Mouse (Mus musculus): ENCODE results near the gene Setdb1. TPM values are rescaled to one million over a fixed set of nuclear protein-coding genes. Genes with fewer than 3 reads are reported as not detected.

Setdb1 gene
- polyA plus RNA-seq, 1 experiment from 2014 or later: 39.3 TPM

DNA sequence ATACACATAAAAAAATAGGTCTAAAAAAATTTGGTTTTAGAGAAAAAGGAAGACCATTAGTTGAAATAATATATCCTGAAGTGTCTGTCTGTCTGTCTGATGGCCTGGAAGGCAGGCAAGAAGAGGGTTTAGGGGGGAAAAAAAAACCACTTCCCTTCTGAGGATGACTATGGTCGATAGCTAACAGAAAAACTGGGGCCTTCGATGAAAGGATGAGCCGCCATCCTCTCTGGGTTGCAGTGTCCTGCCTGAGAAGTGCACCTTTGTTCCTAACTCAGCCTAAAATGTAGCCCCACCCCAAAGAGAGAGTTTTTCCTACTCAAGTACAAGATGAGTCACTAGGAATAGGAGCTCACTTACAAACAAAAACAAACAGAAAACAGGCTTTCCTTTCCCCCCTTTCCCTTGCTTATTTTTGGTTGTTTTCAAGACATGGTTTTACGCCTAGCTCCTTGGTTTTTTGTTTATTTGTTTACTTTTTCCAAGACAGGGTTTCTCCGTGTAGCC, 80.5 kb downstream of the Setdb1 start:
- H3K36me3 ChIP-seq (ENCODE audit: control insufficient read depth, insufficient read depth, low read length): 0 out of 2 replicates have a peak, but pooled peaks cover 4% of the 10 kb centered on the region
- DNase-seq (ENCODE audit: low spot score): no peak

GRCm38 (mm10) chr3:95275161-95275560, 81.8 kb downstream of the Setdb1 start:
- no peak overlapping the region for H3K4me2 ChIP-seq (ENCODE audit: low read depth, low read length)
- WGBS: 67% methylated on average over 6 of the region's 6 CpGs

More for the DNA sequence above, 80.5 kb downstream of the Setdb1 start:
- H3K4me3 ChIP-seq (ENCODE audit: low read depth, low read length): no peak overlapping the region
- WGBS: 76% methylated on average over 5 of the region's 5 CpGs
- no peak for ATAC-seq (ENCODE audit: low read depth)
- no peak overlapping the region for H3K4me2 ChIP-seq (ENCODE audit: low read depth, low read length)
- no peak overlapping the region for H3K9ac ChIP-seq (ENCODE audit: low read depth, low read length)
- H3K27ac ChIP-seq (replicated peaks; ENCODE audit: low read depth, low read length): no peak overlapping the region
- H3K9me3 ChIP-seq (ENCODE audit: control insufficient read depth, low read length): no peaks in the 10 kb centered on the region
- no peaks in the 10 kb centered on the region for H3K27me3 ChIP-seq (replicated peaks; ENCODE audit: control insufficient read depth, insufficient read depth, low read length)
- no peaks in the 10 kb centered on the region for H3K4me1 ChIP-seq (ENCODE audit: control insufficient read depth, insufficient read depth, low read length)

GRCm38 (mm10) chr3:95274453-95274852, 82.5 kb downstream of the Setdb1 start:
- Histone ChIP-seq H3K4me3 (ENCODE audit: low read depth, low read length) (no peak overlapping the region), H3K27ac (replicated peaks; ENCODE audit: low read depth, low read length) (no peak overlapping the region), H3K4me2 (ENCODE audit: low read depth, low read length) (no peak overlapping the region), H3K27me3 (replicated peaks; ENCODE audit: control insufficient read depth, insufficient read depth, low read length) (no peaks in the 10 kb centered on the region), H3K36me3 (ENCODE audit: control insufficient read depth, insufficient read depth, low read length) (0 out of 2 replicates have a peak, but pooled peaks cover 4% of the 10 kb centered on the region), H3K9me3 (ENCODE audit: control insufficient read depth, low read length) (no peaks in the 10 kb centered on the region), H3K9ac (ENCODE audit: low read depth, low read length) (no peak overlapping the region), H3K4me1 (ENCODE audit: control insufficient read depth, insufficient read depth, low read length) (no peaks in the 10 kb centered on the region)
- ATAC-seq (ENCODE audit: low read depth) (no peak), DNase-seq (ENCODE audit: low spot score) (no peak)
- WGBS: 98% methylated on average over 4 of the region's 4 CpGs

More at GRCm38 (mm10) chr3:95275161-95275560, 81.8 kb downstream of the Setdb1 start:
- Histone ChIP-seq H3K4me3 (ENCODE audit: low read depth, low read length) (no peak overlapping the region), H3K9ac (ENCODE audit: low read depth, low read length) (no peak overlapping the region), H3K4me1 (ENCODE audit: control insufficient read depth, insufficient read depth, low read length) (no peaks in the 10 kb centered on the region), H3K9me3 (ENCODE audit: control insufficient read depth, low read length) (no peaks in the 10 kb centered on the region), H3K27me3 (replicated peaks; ENCODE audit: control insufficient read depth, insufficient read depth, low read length) (no peaks in the 10 kb centered on the region), H3K27ac (replicated peaks; ENCODE audit: low read depth, low read length) (no peak overlapping the region), H3K36me3 (ENCODE audit: control insufficient read depth, insufficient read depth, low read length) (0 out of 2 replicates have a peak, but pooled peaks cover 4% of the 10 kb centered on the region)
- no peak for ATAC-seq (ENCODE audit: low read depth)
- DNase-seq (ENCODE audit: low spot score): no peak

Other genes starting within 250 kb of the Setdb1 start
- gene Vps72, start 246.2 kb downstream of the Setdb1 start, polyA plus RNA-seq (2014; fragmentation: Nextera tagmentation; extraction: Ambion mirVana): 107 and 118 TPM in 2 replicates
- 6.4 and 9.7 TPM in 2 replicates for gene Tmod4, start 232.7 kb downstream of the Setdb1 start, polyA plus RNA-seq (2014; fragmentation: Nextera tagmentation; extraction: Ambion mirVana)
- gene Scnm1, start 223.2 kb downstream of the Setdb1 start, polyA plus RNA-seq (2014; fragmentation: Nextera tagmentation; extraction: Ambion mirVana): 58.3 and 62.2 TPM in 2 replicates
- 12.0 and 13.2 TPM in 2 replicates for gene Lysmd1, start 223.1 kb downstream of the Setdb1 start, polyA plus RNA-seq (2014; fragmentation: Nextera tagmentation; extraction: Ambion mirVana)
- gene Tnfaip8l2, start 214.8 kb downstream of the Setdb1 start, polyA plus RNA-seq (2014; fragmentation: Nextera tagmentation; extraction: Ambion mirVana): 5.8 and 6.4 TPM in 2 replicates
- 14.4 and 16.6 TPM in 2 replicates for gene Sema6c, start 196.7 kb downstream of the Setdb1 start, polyA plus RNA-seq (2014; fragmentation: Nextera tagmentation; extraction: Ambion mirVana)
- gene Gabpb2, start 139.3 kb downstream of the Setdb1 start, polyA plus RNA-seq (2014; fragmentation: Nextera tagmentation; extraction: Ambion mirVana): 7.8 and 8.0 TPM in 2 replicates
- 111 and 125 TPM in 2 replicates for gene Cdc42se1, start 128.5 kb downstream of the Setdb1 start, polyA plus RNA-seq (2014; fragmentation: Nextera tagmentation; extraction: Ambion mirVana)
- gene Mllt11, start 125.0 kb downstream of the Setdb1 start, polyA plus RNA-seq (2014; fragmentation: Nextera tagmentation; extraction: Ambion mirVana): 36.9 and 37.2 TPM in 2 replicates
- gene Gm128, start 115.6 kb downstream of the Setdb1 start, polyA plus RNA-seq (2014; fragmentation: Nextera tagmentation; extraction: Ambion mirVana): 0.38 and 0.41 TPM in 2 replicates
- gene Bnipl, start 106.0 kb downstream of the Setdb1 start, polyA plus RNA-seq (2014; fragmentation: Nextera tagmentation; extraction: Ambion mirVana): 6.1 and 6.9 TPM in 2 replicates
- 37.7 and 44.9 TPM in 2 replicates for gene Mindy1, start 75.9 kb downstream of the Setdb1 start, polyA plus RNA-seq (2014; fragmentation: Nextera tagmentation; extraction: Ambion mirVana)
- 24.2 and 24.4 TPM in 2 replicates for gene Prune1, start 75.1 kb downstream of the Setdb1 start, polyA plus RNA-seq (2014; fragmentation: Nextera tagmentation; extraction: Ambion mirVana)
- 2.8 TPM in 2 replicates for gene Anxa9, start 50.0 kb downstream of the Setdb1 start, polyA plus RNA-seq (2014; fragmentation: Nextera tagmentation; extraction: Ambion mirVana)
- 133 and 134 TPM in 2 replicates for gene Cers2, start 42.4 kb downstream of the Setdb1 start, polyA plus RNA-seq (2014; fragmentation: Nextera tagmentation; extraction: Ambion mirVana)
- gene 4930558C23Rik, start 45.6 kb upstream of the Setdb1 start, polyA plus RNA-seq (2014; fragmentation: Nextera tagmentation; extraction: Ambion mirVana): 0.30 TPM in 1 of 2 replicates, not detected in the other
- 32.5 and 38.1 TPM in 2 replicates for gene Arnt, start 77.2 kb upstream of the Setdb1 start, polyA plus RNA-seq (2014; fragmentation: Nextera tagmentation; extraction: Ambion mirVana)
- 113 and 147 TPM in 2 replicates for gene Ctsk, start 142.1 kb upstream of the Setdb1 start, polyA plus RNA-seq (2014; fragmentation: Nextera tagmentation; extraction: Ambion mirVana)
- gene Ctss, start 169.6 kb upstream of the Setdb1 start, polyA plus RNA-seq (2014; fragmentation: Nextera tagmentation; extraction: Ambion mirVana): 21.8 and 22.8 TPM in 2 replicates
- gene Hormad1, start 202.5 kb upstream of the Setdb1 start, polyA plus RNA-seq (2014; fragmentation: Nextera tagmentation; extraction: Ambion mirVana): not detected in 2 replicates
- 27.9 and 33.3 TPM in 2 replicates for gene Golph3l, start 231.7 kb upstream of the Setdb1 start, polyA plus RNA-seq (2014; fragmentation: Nextera tagmentation; extraction: Ambion mirVana)

Measured in embryonic facial prominence, embryonic 14.5 days (tissue).